Mouse (Mus musculus) limb, embryonic 13.5 days (tissue): ENCODE measurements around the gene Rhd. TPM values are rescaled to one million over a fixed set of nuclear protein-coding genes. Genes with fewer than 3 reads are reported as not detected.

Source experiments
- ATAC-seq: fragments of 200-750 bp; cut with Nextera tagmentation; 2 replicates; pipeline ENCODE4 v1.8.0; 2017; ENCODE audit warnings: low read depth, moderate number of reproducible peaks, moderate TSS enrichment; ENCODE audit not compliant: low FRiP score
- H3K27ac ChIP-seq: fragments of 300-500 bp; sonication (generic); 2 replicates; pipeline ENCODE4 v1.5.1; 2015; ENCODE audit warnings: inconsistent platforms, mild to moderate bottlenecking, moderate library complexity
- H3K27me3 ChIP-seq: fragments of 300-500 bp; sonication (generic); 2 replicates; pipeline ENCODE4 v1.6.1; 2015; ENCODE audit warnings: mild to moderate bottlenecking, inconsistent platforms
- H3K36me3 ChIP-seq: fragments of 300-500 bp; sonication (generic); 2 replicates; pipeline ENCODE4 v1.6.1; 2015; ENCODE audit warnings: inconsistent platforms, mild to moderate bottlenecking, moderate library complexity
- H3K4me1 ChIP-seq: fragments of 300-500 bp; sonication (generic); 2 replicates; pipeline ENCODE4 v1.6.1; 2015; ENCODE audit warnings: inconsistent platforms
- H3K4me2 ChIP-seq: fragments of 300-500 bp; sonication (generic); replicated peaks from 2 replicates; pipeline ENCODE4 v1.6.1; 2015; ENCODE audit warnings: inconsistent platforms, mild to moderate bottlenecking, moderate library complexity
- H3K4me3 ChIP-seq: fragments of 300-500 bp; sonication (generic); 2 replicates; pipeline ENCODE4 v1.5.1; 2015; ENCODE audit warnings: moderate library complexity, mild to moderate bottlenecking, inconsistent platforms
- H3K9ac ChIP-seq: fragments of 300-500 bp; sonication (generic); 2 replicates; pipeline ENCODE4 v1.6.1; 2015; ENCODE audit warnings: mild to moderate bottlenecking, inconsistent platforms
- H3K9me3 ChIP-seq: fragments of 300-500 bp; sonication (generic); 2 replicates; pipeline ENCODE4 v1.6.1; 2016; ENCODE audit warnings: inconsistent platforms
- WGBS: fragments of 180-500 bp; shearing (Covaris S2); methylation state at CpG from one replicate; pipeline ENCODE4 v1.1.7; 2015; 5-methylcytosine and 5-hydroxymethylcytosine counted together
- polyA plus RNA-seq: library from polyadenylated mRNA; unstranded; fragments of >200 nt; fragmentation: Nextera tagmentation; extraction: Ambion mirVana; gene quantifications from 2 replicates; pipeline ENCODE4 v1.2.1, GENCODE M21; 2015

Gene Rhd
- polyA plus RNA-seq, 1 experiment from 2014 or later, result 2.9 TPM

DNA sequence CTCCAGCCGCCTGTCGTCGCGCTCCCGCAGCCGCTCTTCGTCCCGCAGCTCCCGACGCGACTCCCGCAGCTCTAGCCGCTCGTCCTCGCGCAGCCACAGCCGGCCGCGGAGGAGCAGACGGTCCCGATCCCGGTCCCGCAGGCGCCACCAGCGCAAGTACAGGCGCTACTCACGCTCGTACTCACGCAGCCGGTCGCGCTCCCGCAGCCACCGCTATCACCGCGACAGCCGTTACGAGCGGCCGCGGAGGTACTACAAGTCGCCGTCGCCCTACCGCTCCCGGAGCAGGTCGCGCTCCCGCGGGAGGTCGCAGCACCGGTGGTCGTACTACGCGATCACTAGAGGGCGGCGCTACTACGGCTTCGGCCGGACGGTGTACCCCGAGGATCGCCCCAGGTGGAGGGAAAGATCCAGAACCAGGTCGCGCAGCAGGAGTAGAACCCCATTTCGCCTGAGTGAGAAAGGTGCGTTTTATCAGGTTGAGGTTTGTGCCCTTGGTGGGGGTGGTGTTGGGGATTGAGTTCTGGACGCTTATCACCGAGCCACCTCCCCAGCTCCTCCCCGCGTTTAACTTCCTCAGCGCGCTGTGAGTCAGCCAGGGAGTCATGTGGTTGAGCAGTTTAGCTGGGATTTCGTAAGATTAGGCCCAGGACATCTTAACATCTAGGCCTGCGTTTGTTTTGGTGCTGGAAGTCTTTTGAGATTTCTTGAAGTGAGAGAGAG is 59.8 kb downstream of the Rhd start:
- under 1% methylated on average over 75 of the region's 75 CpGs for WGBS
- peak; percentile 26 for ATAC-seq
- peaks cover 35% of the 10 kb centered on the region for H3K36me3 ChIP-seq

GRCm38 (mm10) chr4:134925206-134925605 is 60.9 kb downstream of the Rhd start:
- Histone ChIP-seq H3K36me3 (peaks cover 35% of the 10 kb centered on the region), H3K9ac (peak overlapping the region; percentile 62), H3K27me3 (no peaks in the 10 kb centered on the region), H3K4me3 (peak overlapping the region; percentile 81), H3K27ac (no peak overlapping the region), H3K4me1 (peaks cover 16% of the 10 kb centered on the region), H3K9me3 (no peaks in the 10 kb centered on the region), H3K4me2 (peak overlapping the region; percentile 74)
- no peak for ATAC-seq
- 73% methylated on average over 8 of the region's 8 CpGs for WGBS

More for the DNA sequence above, 59.8 kb downstream of the Rhd start:
- Histone ChIP-seq H3K4me3 (peak overlapping the region; percentile 81), H3K27me3 (no peaks in the 10 kb centered on the region), H3K27ac (peak overlapping the region; percentile 94), H3K9me3 (no peaks in the 10 kb centered on the region), H3K4me2 (peak overlapping the region; percentile 74), H3K9ac (peak overlapping the region; percentile 98), H3K4me1 (peaks cover 14% of the 10 kb centered on the region)

DNA sequence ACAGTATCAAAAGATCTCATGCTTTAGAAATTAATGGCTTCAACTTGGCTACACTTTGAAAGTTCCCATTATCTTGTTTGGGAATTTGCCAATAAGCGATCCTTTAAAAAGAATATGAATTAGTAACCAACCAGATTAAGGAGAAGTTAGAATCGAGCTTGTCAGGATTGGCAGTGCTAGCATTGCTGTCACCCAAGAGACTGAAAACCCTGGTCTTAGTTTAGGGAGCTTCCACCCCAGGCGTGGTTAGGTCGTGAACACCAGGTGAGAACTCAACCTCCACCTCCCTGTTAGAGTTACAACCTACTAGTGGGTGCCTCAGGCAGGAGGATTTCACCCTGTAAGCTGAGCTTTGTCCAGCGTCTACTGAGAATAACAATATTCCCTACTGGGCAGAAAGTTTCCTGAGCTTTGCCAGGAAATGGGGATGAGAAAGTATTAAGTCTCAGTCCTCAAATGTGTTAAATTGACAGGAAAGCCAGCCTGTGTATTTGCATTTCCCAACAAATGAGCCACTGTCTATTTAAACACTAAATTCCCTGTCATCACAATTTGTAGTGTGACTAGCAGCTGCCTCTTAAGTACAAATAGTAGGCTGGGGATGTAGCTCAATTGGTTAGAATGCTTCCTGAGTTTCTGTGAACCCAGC is 63.6 kb downstream of the Rhd start:
- H3K4me3 ChIP-seq, result no peak overlapping the region
- no peak for ATAC-seq
- H3K9ac ChIP-seq, result no peak overlapping the region
- 71% methylated on average over 5 of the region's 5 CpGs for WGBS
- no peak overlapping the region for H3K4me2 ChIP-seq
- H3K27me3 ChIP-seq, result no peaks in the 10 kb centered on the region
- peaks cover 43% of the 10 kb centered on the region for H3K36me3 ChIP-seq
- H3K4me1 ChIP-seq, result peaks cover 28% of the 10 kb centered on the region
- no peaks in the 10 kb centered on the region for H3K9me3 ChIP-seq
- no peak overlapping the region for H3K27ac ChIP-seq

DNA sequence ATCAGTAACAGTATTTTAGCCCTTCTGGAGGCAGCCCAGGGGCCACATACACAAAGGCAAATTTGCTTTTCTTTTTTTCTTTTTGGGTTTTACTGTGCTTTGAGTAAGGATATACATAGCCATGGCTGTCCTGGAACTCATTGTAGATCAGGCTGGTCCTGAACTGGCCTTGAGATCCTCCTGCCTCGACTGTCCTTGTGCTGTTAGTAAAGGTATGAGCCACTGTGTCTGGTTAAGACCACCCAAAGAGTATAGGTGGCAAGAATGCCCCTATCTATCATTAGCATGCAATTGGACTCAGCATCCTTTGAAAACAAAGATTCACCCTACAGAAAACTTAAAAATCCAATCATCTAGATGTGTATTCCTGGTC is 64.1 kb downstream of the Rhd start:
- H3K4me3 ChIP-seq, result no peak overlapping the region
- peaks cover 48% of the 10 kb centered on the region for H3K36me3 ChIP-seq
- no peak for ATAC-seq
- H3K27me3 ChIP-seq, result no peaks in the 10 kb centered on the region
- H3K4me1 ChIP-seq, result peaks cover 28% of the 10 kb centered on the region
- 93% methylated on average over 1 of the region's 1 CpGs for WGBS
- H3K4me2 ChIP-seq, result no peak overlapping the region
- H3K9me3 ChIP-seq, result no peaks in the 10 kb centered on the region
- H3K9ac ChIP-seq, result no peak overlapping the region
- H3K27ac ChIP-seq, result no peak overlapping the region

GRCm38 (mm10) chr4:134929536-134929935 is 65.2 kb downstream of the Rhd start:
- WGBS, result 83% methylated on average over 4 of the region's 4 CpGs

DNA sequence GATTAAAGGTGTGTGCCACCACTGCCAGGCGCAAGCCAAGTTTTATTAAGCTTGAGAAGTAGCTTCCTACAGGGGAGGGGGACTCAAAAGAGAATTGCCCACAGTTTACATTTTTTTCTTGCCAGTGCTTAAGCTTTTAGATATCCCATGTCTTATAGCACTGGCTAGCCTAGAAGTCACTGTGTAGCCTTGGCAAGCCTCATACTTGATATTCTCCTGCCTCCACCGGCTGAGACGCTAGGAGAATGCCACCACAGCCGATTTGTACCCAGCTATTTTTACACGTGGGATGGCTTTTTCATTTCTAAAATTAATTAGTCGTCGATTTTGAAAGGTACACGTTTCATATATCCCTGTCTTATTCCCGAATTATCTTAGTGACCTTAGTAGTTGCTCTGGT is 65.9 kb downstream of the Rhd start:
- 30% methylated on average over 9 of the region's 9 CpGs for WGBS
- H3K9me3 ChIP-seq, result no peaks in the 10 kb centered on the region
- peaks cover 26% of the 10 kb centered on the region for H3K4me1 ChIP-seq
- peak overlapping the region; percentile 98 for H3K4me3 ChIP-seq
- no peak for ATAC-seq
- H3K27ac ChIP-seq, result 0 out of 2 replicates have a peak overlapping the region, but pooled peaks have one; percentile 10
- H3K27me3 ChIP-seq, result no peaks in the 10 kb centered on the region
- H3K36me3 ChIP-seq, result peaks cover 65% of the 10 kb centered on the region
- H3K4me2 ChIP-seq, result peak overlapping the region; percentile 91
- H3K9ac ChIP-seq, result no peak overlapping the region

More at GRCm38 (mm10) chr4:134929536-134929935, 65.2 kb downstream of the Rhd start:
- H3K9ac ChIP-seq, result no peak overlapping the region
- H3K36me3 ChIP-seq, result peaks cover 59% of the 10 kb centered on the region
- peaks cover 28% of the 10 kb centered on the region for H3K4me1 ChIP-seq
- no peaks in the 10 kb centered on the region for H3K27me3 ChIP-seq
- no peak overlapping the region for H3K27ac ChIP-seq
- H3K4me3 ChIP-seq, result no peak overlapping the region
- H3K9me3 ChIP-seq, result no peaks in the 10 kb centered on the region
- no peak overlapping the region for H3K4me2 ChIP-seq
- ATAC-seq, result no peak

DNA sequence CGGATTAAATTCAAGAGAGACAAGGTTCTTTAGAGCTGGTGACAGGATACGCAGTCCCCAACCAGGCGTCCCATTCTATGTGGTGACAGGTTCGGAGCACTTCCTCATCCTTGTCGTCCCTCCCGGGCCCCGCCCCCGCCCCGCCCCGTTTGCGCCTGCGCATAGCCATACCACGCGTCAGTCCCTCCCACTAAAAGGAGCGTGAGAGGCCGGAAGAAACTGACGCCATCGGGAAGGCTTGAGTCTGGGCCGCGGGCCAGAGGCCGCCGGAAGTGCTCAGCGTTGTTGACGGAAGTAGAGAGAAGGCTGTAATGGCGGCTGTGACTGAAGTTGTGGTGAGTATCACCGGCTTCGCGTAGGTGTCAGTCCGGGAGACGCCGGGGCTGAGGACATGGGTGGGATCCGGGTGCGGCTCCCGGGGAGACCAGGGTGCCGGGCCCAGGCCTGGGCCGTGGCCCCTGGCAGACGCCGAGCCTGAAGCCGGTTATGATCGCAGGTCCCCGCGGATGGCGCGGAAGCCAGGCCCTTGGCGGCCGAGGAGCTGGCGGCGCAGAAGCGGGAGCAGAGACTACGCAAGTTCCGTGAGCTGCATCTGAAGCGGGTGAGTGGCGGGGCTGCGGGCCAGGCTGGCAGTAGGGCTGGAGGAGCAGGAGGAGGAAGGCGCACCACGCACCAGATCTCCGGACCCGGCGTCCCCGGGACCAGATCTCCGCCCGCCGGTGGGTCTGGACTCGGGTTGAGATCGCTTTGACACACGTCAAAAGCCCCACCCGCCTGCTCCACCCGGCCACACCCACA is 66.5 kb downstream of the Rhd start, which contains the start of gene Syf2:
Syf2 (plus strand) TSS at position 215 of the 798 bp plus-strand sequence.
- Histone ChIP-seq H3K4me1 (peaks cover 19% of the 10 kb centered on the region), H3K9me3 (no peaks in the 10 kb centered on the region), H3K27me3 (no peaks in the 10 kb centered on the region), H3K4me2 (peak within 1 kb of the TSS; percentile 91), H3K27ac (peak within 1 kb of the TSS; percentile 55), H3K36me3 (peaks cover 65% of the 10 kb centered on the region), H3K4me3 (peak within 1 kb of the TSS; percentile 98), H3K9ac (peak within 1 kb of the TSS; percentile 82)
- ATAC-seq, result peak; percentile 97
- under 1% methylated on average over 68 of the region's 68 CpGs for WGBS

DNA sequence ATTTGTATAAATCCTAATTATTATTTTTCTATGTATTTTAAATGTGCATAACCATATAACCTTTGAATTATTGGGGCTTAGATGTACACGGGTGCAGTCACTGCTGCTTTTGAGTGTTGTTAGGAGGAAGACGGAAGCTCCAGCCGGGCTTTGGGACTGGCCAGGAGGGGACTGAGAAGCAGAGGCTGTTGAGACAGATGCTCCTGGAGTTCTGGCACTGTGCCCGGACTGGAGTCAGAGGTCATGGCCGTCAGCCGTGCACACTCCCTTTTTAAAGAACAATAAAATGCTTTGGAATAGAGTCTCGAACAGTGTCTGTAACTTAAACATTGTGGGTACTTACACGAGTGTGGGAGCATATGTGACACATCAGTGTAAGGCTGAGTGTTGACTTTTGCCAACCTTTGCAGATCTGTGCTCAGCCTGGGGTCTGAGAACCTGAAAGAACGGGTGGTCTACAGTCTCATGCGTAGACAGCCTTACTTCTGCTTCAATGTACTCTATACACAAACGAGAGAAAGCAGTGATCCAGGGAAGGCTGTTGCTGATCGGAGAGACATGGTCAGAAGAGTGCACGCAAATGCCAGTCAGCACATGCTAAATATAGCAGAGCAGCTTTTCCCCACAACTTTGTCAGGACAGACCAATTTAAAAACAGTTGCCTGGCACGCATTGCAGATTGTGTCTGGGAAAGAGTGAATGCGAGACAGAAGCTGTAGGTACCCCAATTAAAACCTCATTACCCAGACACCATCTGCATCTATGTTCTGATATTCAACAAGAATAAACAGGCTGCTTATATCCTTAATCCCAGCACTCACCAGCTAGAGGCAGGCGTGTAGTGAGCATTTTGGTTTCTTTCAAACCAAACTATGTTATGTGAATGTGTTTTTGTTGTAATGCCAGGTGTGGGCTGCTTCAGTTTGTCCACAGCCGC is 73.2 kb downstream of the Rhd start:
- H3K36me3 ChIP-seq, result peaks cover 51% of the 10 kb centered on the region

DNA sequence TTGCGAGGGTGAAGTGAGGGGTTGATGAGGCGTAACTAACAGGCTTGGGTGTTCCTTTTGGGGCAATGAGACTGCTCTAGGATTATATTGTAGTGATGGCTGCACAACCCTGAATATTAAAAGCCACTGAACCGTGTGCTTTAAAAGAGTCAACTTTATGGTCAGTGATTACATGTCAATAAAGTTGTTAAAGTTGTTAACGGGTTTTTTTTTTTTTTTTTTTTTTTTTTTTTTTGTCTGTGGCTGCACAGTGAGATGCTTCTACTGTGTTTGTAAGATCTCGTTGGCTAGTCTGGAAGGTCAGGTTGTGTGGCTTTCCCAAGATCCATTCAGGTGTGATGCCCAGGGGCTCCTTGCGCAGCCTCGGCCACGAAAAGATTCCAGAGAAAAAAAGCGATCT is 75.6 kb downstream of the Rhd start:
- Histone ChIP-seq H3K36me3 (peaks cover 27% of the 10 kb centered on the region), H3K4me1 (peaks cover 6% of the 10 kb centered on the region), H3K27ac (no peak overlapping the region), H3K9me3 (no peaks in the 10 kb centered on the region), H3K27me3 (peaks cover 40% of the 10 kb centered on the region), H3K4me2 (peak overlapping the region; percentile 35), H3K4me3 (0 out of 2 replicates have a peak overlapping the region, but pooled peaks have one; percentile 3), H3K9ac (no peak overlapping the region)
- 43% methylated on average over 9 of the region's 9 CpGs for WGBS
- ATAC-seq, result no peak

More for the DNA sequence above, 73.2 kb downstream of the Rhd start:
- Histone ChIP-seq H3K27me3 (peaks cover 16% of the 10 kb centered on the region), H3K4me3 (no peak overlapping the region), H3K9me3 (no peaks in the 10 kb centered on the region), H3K9ac (no peak overlapping the region), H3K4me2 (no peak overlapping the region), H3K27ac (no peak overlapping the region), H3K4me1 (no peaks in the 10 kb centered on the region)
- 62% methylated on average over 17 of the region's 17 CpGs for WGBS
- peak; percentile 44; the same call in 1 of the 2 replicates for ATAC-seq

DNA sequence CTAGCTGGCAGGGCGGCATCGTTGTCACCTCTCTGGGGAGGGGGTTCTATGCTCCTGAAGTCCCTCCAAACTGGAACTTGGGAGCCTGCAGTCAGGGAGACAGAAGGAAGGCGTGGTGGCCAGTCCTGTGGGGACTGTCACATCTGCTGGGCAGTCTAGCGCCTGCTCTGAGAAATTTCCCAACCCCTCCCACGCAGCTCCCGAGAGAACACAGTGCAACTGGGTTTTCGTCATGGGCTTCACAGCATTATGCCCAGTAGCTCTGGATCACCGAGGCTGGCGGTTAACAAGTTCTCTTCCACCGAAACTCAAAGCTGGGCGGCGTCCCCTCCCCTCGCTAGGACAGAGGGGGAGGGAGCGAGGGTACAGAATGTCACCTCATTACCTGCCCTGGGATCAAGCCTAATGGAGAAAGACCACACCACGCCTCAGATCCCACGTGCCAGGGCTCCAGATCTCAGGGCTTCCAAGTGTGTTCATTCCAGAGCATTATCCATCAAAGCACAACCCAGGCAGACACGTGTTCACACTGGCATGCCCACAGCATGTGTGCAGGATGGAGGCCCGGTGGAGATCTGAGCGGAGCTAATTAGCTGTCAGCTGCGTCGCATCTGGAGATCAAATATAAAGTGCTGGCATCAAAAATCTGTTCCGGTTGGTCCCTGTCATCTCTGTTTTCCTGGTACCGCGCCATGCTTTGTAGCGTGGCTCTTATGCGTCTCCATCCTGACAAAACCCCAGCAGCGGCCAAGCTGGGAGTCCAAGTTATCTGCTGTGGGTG is 79.6 kb downstream of the Rhd start:
- Histone ChIP-seq H3K27me3 (peaks cover 48% of the 10 kb centered on the region), H3K4me2 (no peak overlapping the region), H3K9me3 (no peaks in the 10 kb centered on the region), H3K36me3 (no peaks in the 10 kb centered on the region), H3K27ac (no peak overlapping the region), H3K4me3 (no peak overlapping the region), H3K4me1 (peaks cover 15% of the 10 kb centered on the region), H3K9ac (peak overlapping the region; percentile 40; the same call in 1 of the 2 replicates)
- WGBS, result 35% methylated on average over 27 of the region's 27 CpGs
- 0 out of 2 replicates have a peak, but pooled peaks have one; percentile 61 for ATAC-seq
